Mouse (Mus musculus): ENCODE measurements around the gene Rtp1. TPM values are rescaled to one million over a fixed set of nuclear protein-coding genes. Genes with fewer than 3 reads are reported as not detected.

The Rtp1 gene
- not detected for total RNA-seq (2023)

GRCm38 (mm10) chr16:23428647-23429319, at the start of gene Rtp1:
Rtp1 (plus strand) TSS chr16:23429133.

Other genes with a start within 250 kb of the Rtp1 start
- gene St6gal1, start 204.4 kb upstream of the Rtp1 start, total RNA-seq (2023): 81.4 TPM
- 28.1 TPM for gene Rtp4, start 91.2 kb downstream of the Rtp1 start, total RNA-seq (2023)
- 0.12 TPM for gene Masp1, start 91.7 kb downstream of the Rtp1 start, total RNA-seq (2023)